In genomic region chr16:94362174-94362873, GRCm38 (mm10) we compare ENCODE assay signal across 8 mouse cellular contexts. TPM values are rescaled to one million over a fixed set of nuclear protein-coding genes. Genes with fewer than 3 reads are reported as not detected.
DNase-seq lines count a peak whose midpoint lies in the region; ATAC-seq and TF ChIP-seq lines count a peak whose summit lies in the region.
"Had no signal": no experiment of that assay in that cellular context is flagged by ENCODE, and none has a peak within 500 bp of the region (broad histone marks: within the 10 kb centered on the region; RNA-seq: fewer than 3 reads in every experiment).

No protein-coding gene starts in this region.

- 0 out of 2 replicates have a peak, but pooled peaks have one; percentile 15 for ATAC-seq in G1E (ENCODE audit: extremely low read depth, insufficient number of reproducible peaks, low FRiP score, poor library complexity, severe bottlenecking)
- ATAC-seq in midbrain, embryonic 11.5 days (ENCODE audit: low FRiP score): 0 out of 2 replicates have a peak, but pooled peaks have one; percentile 52
- ATAC-seq in megakaryocyte-erythroid progenitor cell, adult 5-6 weeks (replicated peaks; ENCODE audit: low FRiP score, low TSS enrichment, poor library complexity, severe bottlenecking): no peak

- H3K27me3 ChIP-seq in G1E (ENCODE audit: insufficient read depth, low read length): peaks cover 3% of the 10 kb centered on the region; the same call in 1 of the 2 replicates
- H3K27me3 ChIP-seq in midbrain, embryonic 11.5 days (ENCODE audit: control insufficient read depth, insufficient read depth, low read length): no peaks in the 10 kb centered on the region
- H3K27me3 ChIP-seq: embryonic facial prominence, embryonic 12.5 days had no signal

- peaks cover 16% of the 10 kb centered on the region for H3K36me3 ChIP-seq in G1E (replicated peaks)
- H3K36me3 ChIP-seq in midbrain, embryonic 11.5 days (ENCODE audit: control insufficient read depth, insufficient read depth, low read length): no peaks in the 10 kb centered on the region

- no peak overlapping the region for H3K4me3 ChIP-seq in G1E (ENCODE audit: low read depth, low read length)
- H3K4me3 ChIP-seq in midbrain, embryonic 11.5 days (ENCODE audit: low read depth, low read length): no peak overlapping the region
- H3K4me3 ChIP-seq: embryonic facial prominence, embryonic 12.5 days had no signal

- WGBS in midbrain, embryonic 11.5 days: 52% methylated on average over 10 of the region's 10 CpGs

- H3K9me3 ChIP-seq in G1E (replicated peaks): no peaks in the 10 kb centered on the region
- no peaks in the 10 kb centered on the region for H3K9me3 ChIP-seq in midbrain, embryonic 11.5 days (ENCODE audit: control insufficient read depth, low read length)
- H3K9me3 ChIP-seq: embryonic facial prominence, embryonic 12.5 days had no signal

- H3K4me2 ChIP-seq in midbrain, embryonic 11.5 days: no peak overlapping the region
- H3K4me2 ChIP-seq: embryonic facial prominence, embryonic 12.5 days had no signal

- no peak overlapping the region for H3K27ac ChIP-seq in midbrain, embryonic 11.5 days (ENCODE audit: low read depth, low read length)
- H3K27ac ChIP-seq: embryonic facial prominence, embryonic 12.5 days had no signal

- H3K9ac ChIP-seq in midbrain, embryonic 11.5 days (ENCODE audit: low read length): no peak overlapping the region
- H3K9ac ChIP-seq: embryonic facial prominence, embryonic 12.5 days had no signal

- no peak for TF ChIP-seq CTCF in G1E (IDR thresholded peaks at IDR 0.05; ENCODE audit: low read depth, low read length)

- DNase-seq in 416B (ENCODE audit: low read depth) (peak; percentile 80), G1E (ENCODE audit: low spot score) (no peak)
- DNase-seq in embryo, embryonic 10 days (ENCODE audit: low spot score): peak; percentile 60
- DNase-seq in heart, adult 9 months (ENCODE audit: low spot score in 2 of 2): peak; percentile 36 to 58
- peak; percentile 92 for DNase-seq in layer of hippocampus, adult 9-11 months
- DNase-seq in midbrain, embryonic 11.5 days (ENCODE audit: low spot score, missing footprints): peak; percentile 86

- peaks cover 15% of the 10 kb centered on the region for H3K4me1 ChIP-seq in G1E (ENCODE audit: insufficient read depth, low read depth, low read length)
- peaks cover 4% of the 10 kb centered on the region; the same call in 1 of the 2 replicates for H3K4me1 ChIP-seq in midbrain, embryonic 11.5 days (ENCODE audit: control insufficient read depth, insufficient read depth, low read length)

RNA-seq across cellular contexts. Expression of gene Ttc3, which starts 8.1 kb away (rescaled TPM):
- 138 and 164 TPM in 2 replicates for total RNA-seq in G1E (2014; fragmentation: Nextera tagmentation)
- 61.3 and 135 TPM in 2 replicates for total RNA-seq in G1E (2017)
- polyA plus RNA-seq in G1E (2012): 4.1 and 5.0 TPM in 2 replicates
- polyA plus RNA-seq in midbrain, embryonic 11.5 days (2014; fragmentation: Nextera tagmentation; extraction: Ambion mirVana): 489 and 614 TPM in 2 replicates
- total RNA-seq in megakaryocyte-erythroid progenitor cell, adult 5-6 weeks (2014; fragmentation: Nextera tagmentation): 42.0 and 85.4 TPM in 2 replicates
- total RNA-seq in megakaryocyte-erythroid progenitor cell, adult 5-6 weeks (2017): 155 and 210 TPM in 2 replicates

RNA-seq across cellular contexts. Expression of gene Pigp, which starts 9.3 kb away (rescaled TPM):
- total RNA-seq in G1E (2014; fragmentation: Nextera tagmentation) (30.6 and 42.3 TPM in 2 replicates), G1E (2017) (40.5 and 46.6 TPM in 2 replicates)
- polyA plus RNA-seq in G1E (2012): 14.1 and 15.4 TPM in 2 replicates
- 93.9 and 96.3 TPM in 2 replicates for polyA plus RNA-seq in midbrain, embryonic 11.5 days (2014; fragmentation: Nextera tagmentation; extraction: Ambion mirVana)
- 41.7 and 81.2 TPM in 2 replicates for total RNA-seq in megakaryocyte-erythroid progenitor cell, adult 5-6 weeks (2014; fragmentation: Nextera tagmentation)
- total RNA-seq in megakaryocyte-erythroid progenitor cell, adult 5-6 weeks (2017): 23.6 and 28.0 TPM in 2 replicates

RNA-seq across cellular contexts. Expression of gene Ripply3, which starts 34.1 kb away (rescaled TPM):
- not detected in 2 replicates for total RNA-seq in G1E (2014; fragmentation: Nextera tagmentation)
- total RNA-seq in G1E (2017): 0.05 TPM in 1 of 2 replicates, not detected in the other
- not detected in 2 replicates for polyA plus RNA-seq in G1E (2012)
- polyA plus RNA-seq in midbrain, embryonic 11.5 days (2014; fragmentation: Nextera tagmentation; extraction: Ambion mirVana): 5.3 and 6.0 TPM in 2 replicates
- total RNA-seq in megakaryocyte-erythroid progenitor cell, adult 5-6 weeks (2014; fragmentation: Nextera tagmentation): 0.32 and 0.39 TPM in 2 replicates
- 0.46 and 2.2 TPM in 2 replicates for total RNA-seq in megakaryocyte-erythroid progenitor cell, adult 5-6 weeks (2017)

RNA-seq across cellular contexts. Expression of gene Hlcs, which starts 49.0 kb away (rescaled TPM):
- total RNA-seq in G1E (2014; fragmentation: Nextera tagmentation) (13.7 and 15.5 TPM in 2 replicates), G1E (2017) (2.1 and 3.7 TPM in 2 replicates)
- 2.9 and 3.1 TPM in 2 replicates for polyA plus RNA-seq in G1E (2012)
- 8.0 and 8.1 TPM in 2 replicates for polyA plus RNA-seq in midbrain, embryonic 11.5 days (2014; fragmentation: Nextera tagmentation; extraction: Ambion mirVana)
- total RNA-seq in megakaryocyte-erythroid progenitor cell, adult 5-6 weeks (2014; fragmentation: Nextera tagmentation): 5.6 and 5.9 TPM in 2 replicates
- 7.0 and 26.9 TPM in 2 replicates for total RNA-seq in megakaryocyte-erythroid progenitor cell, adult 5-6 weeks (2017)
